Mouse (Mus musculus) urinary bladder, postnatal 14 days (tissue): ENCODE measurements at regions not wholly inside any gene's neighbourhood (a gene's known extent, or its start where the extent isn't known, plus 50 kb on each side); places are given as distances from the start of the nearest gene placed in this dataset.
"Not testable (repeated sequence)": the region's sequence is repeated elsewhere in the genome, so short reads cannot be mapped to it uniquely, and the experiment has no call there.

Experiments
- DNase-seq: peaks from one replicate; pipeline ENCODE4 v3.0.0; 2021; ENCODE audit warnings: low spot score

DNA sequence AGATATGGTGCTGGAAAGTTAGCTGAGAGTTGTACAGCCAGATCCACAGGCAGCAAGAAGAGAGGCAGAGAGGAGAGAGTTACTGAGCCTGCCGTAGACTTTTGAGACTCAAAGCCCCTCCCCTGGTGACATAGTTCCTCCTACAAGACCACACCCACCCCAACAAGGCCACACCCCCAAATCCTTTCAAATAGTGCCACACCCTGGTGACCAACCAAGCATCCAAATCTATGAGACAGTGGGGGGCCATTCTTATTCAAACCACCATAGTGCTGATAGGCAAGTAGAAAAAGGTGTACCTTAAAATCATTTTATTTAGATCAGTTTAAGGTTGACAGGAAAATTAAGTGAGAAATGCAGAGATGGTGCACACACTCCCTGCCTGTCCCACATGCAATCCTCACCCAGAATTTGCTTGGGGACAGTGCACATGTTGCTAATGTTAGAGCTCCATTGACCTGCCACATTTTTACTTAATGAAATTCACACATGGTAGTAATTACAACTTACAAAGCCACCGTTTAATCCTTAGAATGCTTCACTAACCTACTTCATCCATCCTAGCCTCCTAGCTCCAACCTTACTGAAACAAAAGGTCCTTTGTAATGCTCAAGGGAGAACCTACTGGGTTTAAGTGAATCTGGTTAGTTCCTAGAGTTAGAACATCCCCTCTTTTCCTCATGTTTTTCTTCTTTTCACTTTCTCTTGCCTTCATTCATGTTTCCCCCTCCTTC lies 86.5 kb downstream of the Phlda1 start:
- DNase-seq: no peak

DNA sequence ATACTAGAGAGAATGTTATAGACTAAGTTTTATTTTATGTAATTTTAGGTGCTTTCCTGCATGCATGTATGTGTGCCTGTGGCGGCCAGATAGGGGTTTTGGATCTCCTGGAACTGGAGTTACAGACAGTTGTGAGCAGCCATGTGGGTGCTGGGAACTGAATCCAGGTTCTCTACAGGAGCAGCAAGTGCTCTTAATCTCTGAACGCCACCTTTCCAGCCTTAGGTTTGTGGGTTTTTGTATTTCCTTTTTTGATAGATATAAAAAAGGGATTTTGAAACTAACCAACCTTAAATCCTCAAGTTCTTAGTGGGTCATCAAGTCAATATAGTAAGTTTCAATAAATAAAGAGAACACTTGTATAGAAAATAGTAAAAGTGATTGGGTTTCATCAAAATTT lies 87.2 kb downstream of the Phlda1 start:
- no peak for DNase-seq

DNA sequence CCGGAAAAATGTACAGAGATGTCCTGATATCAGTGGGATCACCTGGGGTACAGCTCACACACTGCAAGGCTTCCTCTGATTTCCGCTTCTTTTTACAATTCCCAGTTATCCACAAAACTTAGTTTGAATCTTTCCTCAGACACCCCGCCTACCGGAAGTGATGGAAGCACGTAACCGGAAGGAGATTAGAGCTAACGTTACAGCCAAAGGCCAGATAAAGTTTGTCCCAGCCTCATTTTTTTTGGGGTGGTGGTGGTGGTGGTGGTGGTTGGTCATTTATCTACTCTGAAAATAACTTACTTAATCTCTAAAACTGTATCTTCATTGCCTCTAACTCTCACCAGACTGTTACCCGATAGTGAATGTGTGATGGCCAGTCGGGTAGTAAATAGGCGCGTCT lies 88.1 kb downstream of the Phlda1 start:
- no peak for DNase-seq

DNA sequence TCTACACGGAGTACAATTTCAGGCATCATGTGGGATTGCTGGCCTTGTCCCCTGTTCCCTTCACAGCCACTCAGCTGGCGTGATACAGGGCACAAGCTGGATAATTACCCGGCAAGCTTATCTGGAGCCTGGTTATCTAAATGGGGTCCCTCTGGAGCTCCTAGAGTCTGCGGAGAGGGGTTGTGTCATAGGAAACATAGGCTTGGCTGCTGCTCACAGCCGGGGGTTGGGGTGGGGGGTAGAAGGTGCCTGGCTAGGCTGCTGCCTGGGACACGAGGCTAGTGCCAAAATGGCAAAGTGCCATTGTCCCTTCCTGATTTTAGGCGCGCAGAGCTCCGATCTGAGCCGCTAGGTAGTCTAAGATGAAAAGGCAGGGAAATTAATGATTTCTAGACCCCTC lies 88.6 kb downstream of the Phlda1 start:
- DNase-seq: no peak

GRCm38 (mm10) chr10:111595513-111595995 lies 89.5 kb downstream of the Phlda1 start:
- DNase-seq: no peak

GRCm38 (mm10) chr10:111598650-111599049 lies 92.6 kb downstream of the Phlda1 start:
- DNase-seq: no peak

DNA sequence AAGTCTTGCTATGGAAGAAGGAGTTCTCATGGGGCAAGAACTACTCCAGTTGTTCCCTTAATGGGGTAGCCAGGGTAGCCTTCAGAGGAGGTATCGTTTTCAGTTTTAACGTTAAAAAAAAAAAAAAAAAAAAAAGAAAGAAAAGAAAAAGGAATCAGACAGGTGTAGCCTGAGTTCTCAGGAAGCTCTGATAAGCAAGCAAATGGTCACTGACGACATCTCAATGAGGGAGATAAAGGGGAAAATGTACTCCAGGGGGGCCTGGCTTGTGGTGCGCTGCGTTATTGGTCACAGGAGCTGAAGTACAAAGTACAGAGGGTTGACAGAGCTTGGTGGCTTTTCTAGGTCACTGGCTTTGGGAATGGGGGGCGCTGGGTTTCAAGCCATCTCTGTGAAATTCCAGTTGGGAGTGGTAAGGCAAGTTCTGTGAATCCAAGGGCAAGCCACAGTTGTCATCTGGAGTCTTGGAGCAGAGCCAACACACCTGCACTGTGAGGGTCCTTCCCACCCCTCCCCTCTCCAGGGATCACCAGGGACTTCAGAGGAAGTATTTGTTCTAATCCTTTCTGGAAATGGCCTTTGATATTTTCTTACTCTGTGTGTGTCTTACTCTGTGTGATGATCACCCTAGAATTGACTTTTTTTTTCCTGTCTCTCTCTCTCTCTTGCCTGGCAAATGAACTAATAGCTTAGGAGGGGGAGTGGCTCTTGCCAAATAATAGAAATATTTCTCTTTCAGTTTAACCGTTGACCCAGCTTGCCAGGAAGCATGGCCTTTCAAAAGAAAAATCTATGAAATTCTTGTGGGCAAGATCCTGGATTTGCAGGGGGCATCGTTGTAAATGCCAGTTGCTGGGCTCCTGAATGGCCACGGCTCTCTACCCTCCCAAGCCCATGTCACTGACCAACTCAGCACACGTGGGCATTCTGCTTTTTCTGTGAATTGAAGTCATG lies 93.5 kb downstream of the Phlda1 start:
- no peak for DNase-seq

- no peak for DNase-seq
Observed at GRCm38 (mm10) chr10:111600251-111600620, 94.2 kb downstream of the Phlda1 start.

DNA sequence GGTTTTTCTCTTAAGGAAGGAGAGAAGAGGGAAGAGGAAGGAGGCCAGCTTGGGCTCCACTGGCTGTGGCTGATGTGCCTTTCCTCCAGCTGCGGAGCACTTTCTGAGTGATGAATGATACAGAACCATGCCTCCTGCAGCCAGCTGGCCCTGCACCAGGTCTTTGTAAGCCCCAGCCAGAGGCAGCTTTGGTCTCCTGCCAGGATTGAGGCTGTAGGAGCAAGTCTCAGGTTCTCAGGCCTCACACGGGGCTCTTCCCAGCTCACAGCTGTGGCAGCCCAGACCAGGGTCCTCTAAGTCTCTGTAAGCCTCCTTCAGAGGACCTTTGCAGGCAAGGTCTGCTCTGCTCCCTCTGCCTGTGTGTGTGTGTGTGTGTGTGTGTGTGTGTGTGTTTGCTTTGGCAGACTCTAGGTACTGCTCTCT lies 94.6 kb downstream of the Phlda1 start:
- DNase-seq: peak; percentile 87

DNA sequence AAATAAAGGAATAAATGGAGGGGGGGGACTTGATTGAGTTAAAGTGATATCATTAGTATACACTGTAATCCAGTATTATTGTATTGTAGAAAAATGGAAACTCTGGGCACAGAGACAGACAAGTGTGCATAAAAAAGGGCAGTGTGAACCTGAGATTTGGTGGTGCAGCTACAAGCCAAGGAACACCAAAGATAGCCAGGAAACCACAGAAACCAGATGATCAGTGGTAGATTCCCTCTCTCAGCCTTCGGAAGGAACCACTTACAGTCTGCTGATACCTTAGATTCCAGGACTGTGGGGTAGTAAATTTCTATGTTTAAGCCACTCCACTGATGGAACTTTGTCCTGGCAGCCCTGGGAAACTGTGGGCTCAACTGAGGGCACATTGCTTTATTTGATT lies 97.1 kb downstream of the Phlda1 start:
- no peak for DNase-seq

- DNase-seq: not testable (repeated sequence)
Observed at GRCm38 (mm10) chr10:111607381-111607780, 101.3 kb downstream of the Phlda1 start.

DNA sequence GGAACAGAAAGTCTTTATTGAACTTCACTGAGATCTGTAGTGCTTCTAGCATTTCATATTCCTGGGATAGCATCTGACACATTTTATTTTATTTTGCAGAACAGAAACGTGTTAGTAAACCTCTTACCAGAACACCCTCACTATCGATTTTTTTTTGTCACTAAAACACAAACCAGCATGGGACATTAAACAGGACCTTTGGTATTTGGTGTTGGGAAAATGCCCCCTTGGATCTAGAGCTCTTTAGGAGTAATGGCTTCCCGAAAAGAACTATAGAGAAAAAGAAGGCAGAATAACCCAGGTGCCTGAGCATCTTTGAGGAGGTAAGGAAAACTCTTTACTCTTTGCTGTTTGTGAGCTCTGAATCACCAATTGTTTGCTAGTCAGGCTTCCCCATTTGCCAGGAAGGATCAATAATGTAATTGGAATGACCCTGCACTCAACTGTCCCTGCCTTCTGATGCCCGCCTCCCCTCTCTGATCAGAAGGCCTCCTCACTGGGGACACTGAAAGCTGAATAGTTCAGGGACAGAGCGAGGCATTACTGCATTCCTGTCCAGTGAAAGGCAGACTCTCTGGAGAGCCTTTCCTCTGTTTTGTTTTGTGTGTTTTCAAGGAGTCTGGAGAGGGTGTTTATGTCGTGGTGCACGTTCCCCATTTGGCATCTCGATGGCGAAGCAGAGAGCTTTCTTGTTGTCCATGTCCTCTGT lies 102.5 kb downstream of the Phlda1 start:
- no peak for DNase-seq

GRCm38 (mm10) chr10:111609889-111610288 lies 103.8 kb downstream of the Phlda1 start:
- DNase-seq: no peak

- DNase-seq: peak; percentile 23
Observed at GRCm38 (mm10) chr10:111619627-111620270, 113.7 kb downstream of the Phlda1 start.

GRCm38 (mm10) chr10:111620927-111621676 lies 115.0 kb downstream of the Phlda1 start:
- no peak for DNase-seq

DNA sequence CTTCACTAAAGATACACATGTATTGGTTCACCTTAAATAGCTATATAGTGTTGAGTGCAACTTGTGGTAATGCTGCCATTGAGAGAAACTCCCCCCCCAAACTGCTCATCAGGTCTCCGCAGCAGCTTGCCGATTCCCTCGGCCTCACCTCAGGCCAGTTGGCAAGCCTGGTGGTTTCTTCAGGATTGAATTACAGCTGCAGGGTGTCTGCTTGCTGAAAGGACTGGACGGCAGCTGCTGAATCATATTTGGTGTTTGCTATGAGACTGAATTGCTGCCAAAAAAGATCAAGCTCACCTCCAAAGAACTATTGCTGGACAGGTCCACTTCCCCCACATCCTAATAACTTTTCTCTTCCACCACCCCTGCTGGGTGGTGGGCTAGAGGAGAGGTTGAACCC lies 116.7 kb downstream of the Phlda1 start:
- no peak for DNase-seq

DNA sequence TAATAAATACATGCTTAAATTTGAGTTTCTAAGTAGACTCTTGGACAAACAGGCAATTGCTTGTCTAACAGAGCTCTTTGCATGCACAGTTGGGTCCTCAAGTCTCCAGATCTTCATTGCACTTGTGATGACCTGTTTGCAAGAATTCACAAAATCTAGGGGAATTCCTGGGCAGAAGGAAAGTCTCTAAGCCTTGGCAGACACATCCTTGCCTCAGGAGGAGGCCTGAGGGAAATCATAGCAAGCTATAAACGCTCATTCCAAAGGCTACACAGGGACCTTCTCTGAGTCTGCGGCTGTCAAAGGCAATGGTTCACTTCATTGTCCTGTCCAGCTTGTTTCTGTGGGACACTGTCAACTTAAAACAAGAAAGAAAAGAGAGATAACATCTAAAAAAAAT lies 117.9 kb downstream of the Phlda1 start:
- DNase-seq: peak; percentile 22

DNA sequence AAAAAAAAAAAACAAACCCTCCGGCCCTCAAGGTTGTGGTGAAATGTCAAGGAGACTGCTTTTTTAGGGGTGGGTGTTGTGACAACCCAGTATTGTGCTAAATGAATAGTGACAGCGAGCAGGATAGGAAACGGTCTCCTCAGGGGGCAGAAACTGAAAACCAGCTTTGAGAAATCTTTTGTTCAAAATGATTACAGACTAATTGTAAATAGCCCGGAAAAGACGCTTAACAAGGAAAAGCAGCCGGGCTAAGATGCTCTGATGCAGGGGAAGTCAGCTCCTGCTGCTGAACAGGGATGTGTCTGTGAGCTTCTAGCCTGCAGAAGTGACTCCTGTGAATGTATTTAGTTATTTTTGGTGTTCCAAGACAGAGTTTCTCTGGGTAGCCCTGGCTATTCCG lies 118.5 kb downstream of the Phlda1 start:
- DNase-seq: no peak

DNA sequence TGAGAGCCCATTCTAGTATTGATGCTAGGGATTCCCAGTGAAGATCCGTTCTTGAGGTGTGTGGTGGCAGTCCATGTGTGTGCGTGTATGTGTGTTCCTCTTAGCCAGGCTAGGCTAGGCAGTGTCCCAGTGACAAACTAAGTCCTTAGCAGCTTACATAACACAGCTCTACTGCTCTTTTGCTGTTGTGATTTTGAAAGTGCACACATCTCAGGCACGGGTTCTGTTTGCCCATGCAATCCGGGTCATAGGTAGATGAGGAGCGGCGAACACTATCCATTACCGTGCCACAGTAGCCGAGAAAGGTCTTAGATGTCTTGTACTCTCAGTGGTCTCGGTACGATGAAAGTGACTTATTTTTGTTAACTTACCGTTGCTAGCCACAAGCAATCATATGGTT lies 119.5 kb downstream of the Phlda1 start:
- DNase-seq: no peak

DNA sequence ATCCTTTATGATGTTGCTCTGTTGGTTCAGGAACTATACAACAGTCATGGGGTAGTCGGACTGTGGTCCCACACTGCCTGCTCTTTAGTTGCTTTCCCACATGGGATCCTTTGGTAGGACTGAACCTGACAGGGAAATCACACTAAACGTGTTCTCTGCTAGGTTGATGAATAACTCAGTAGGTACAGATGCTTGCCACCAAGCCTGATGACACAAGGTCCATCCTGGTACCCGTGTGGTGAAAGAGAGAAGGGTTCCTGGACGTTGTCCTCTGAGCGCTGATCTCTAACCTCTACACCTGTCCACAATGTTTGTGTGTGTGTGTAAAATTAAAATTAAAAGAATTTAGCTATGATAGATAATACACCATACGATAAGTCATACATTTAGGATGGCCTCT lies 119.9 kb downstream of the Phlda1 start:
- DNase-seq: no peak

- no peak for DNase-seq
Observed at GRCm38 (mm10) chr10:111636283-111636682, 130.2 kb downstream of the Phlda1 start.
